Mouse (Mus musculus) brain, embryonic 14.5 days (tissue): ENCODE data around the gene Smchd1.

Experiments
- CTCF ChIP-seq: fragments of 200-500 bp; IDR thresholded peaks from 2 replicates; pipeline ENCODE4 v1.5.1; 2012; ENCODE audit warnings: inconsistent platforms, mild to moderate bottlenecking, moderate library complexity, borderline replicate concordance; ENCODE audit not compliant: insufficient read depth, insufficient read length; ENCODE audit errors: extremely low read depth
- POLR2A ChIP-seq: fragments of 200-500 bp; IDR thresholded peaks from 2 replicates; pipeline ENCODE4 v1.6.1; 2012; ENCODE audit warnings: mild to moderate bottlenecking, inconsistent platforms, borderline replicate concordance; ENCODE audit not compliant: poor library complexity, insufficient read depth, insufficient read length, severe bottlenecking; ENCODE audit errors: extremely low read depth

DNA sequence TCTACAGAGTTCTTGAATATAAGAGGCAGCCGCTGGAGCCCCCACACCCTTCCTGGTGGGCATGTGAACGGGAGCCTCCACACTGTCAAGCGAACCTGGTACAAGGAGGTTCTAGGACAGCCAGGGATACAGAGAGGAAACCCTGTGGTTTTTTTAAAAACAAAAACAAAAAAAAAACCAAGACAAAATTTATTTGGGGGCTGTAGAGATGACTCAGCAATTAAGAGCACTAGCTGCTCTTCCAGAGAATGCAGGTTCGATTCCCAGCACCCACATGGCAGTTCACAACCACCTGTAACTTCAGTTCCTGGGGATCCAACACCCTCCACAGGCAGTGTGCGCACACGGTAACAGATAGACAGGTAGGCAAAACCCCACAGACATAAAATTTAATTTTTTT, 136.5 kb downstream of the Smchd1 start:
- TF ChIP-seq CTCF (no peak), POLR2A (no peak)
